Mouse (Mus musculus): ENCODE measurements around the gene Neurl1b. TPM values are rescaled to one million over a fixed set of nuclear protein-coding genes. Genes with fewer than 3 reads are reported as not detected.
A peak's percentile ranks its signal among the peaks of the same experiment; 100 is the strongest.

Gene Neurl1b
- polyA plus RNA-seq, 1 experiment from 2014 or later, result 0.90 TPM

DNA sequence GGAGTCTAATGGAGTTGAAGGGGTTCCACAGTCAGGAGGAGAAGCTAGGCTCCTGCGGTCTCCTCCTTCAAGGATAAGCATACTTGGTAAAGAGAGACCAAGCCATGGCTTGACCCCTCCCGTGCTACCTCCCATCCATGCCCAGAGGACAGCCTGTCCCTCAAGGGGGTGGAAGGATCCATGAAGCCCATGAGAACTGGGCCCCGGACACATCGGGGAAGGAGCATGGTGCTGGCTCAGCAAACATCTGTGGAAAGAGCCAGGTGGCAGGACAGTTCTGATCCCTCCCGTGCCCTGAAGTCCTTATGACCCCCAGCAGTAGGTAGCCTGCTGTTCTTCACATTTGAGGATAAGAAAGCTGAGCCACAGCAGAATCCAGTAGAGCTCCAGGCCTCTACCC is 48.8 kb downstream of the Neurl1b start:
- no peaks in the 10 kb centered on the region for H3K9me3 ChIP-seq
- H3K27ac ChIP-seq, result no peak overlapping the region
- WGBS, result 87% methylated on average over 5 of the region's 5 CpGs
- peaks cover 3% of the 10 kb centered on the region; the same call in 1 of the 2 replicates for H3K4me1 ChIP-seq
- H3K36me3 ChIP-seq, result no peaks in the 10 kb centered on the region
- H3K27me3 ChIP-seq, result peaks cover 4% of the 10 kb centered on the region; the same call in 1 of the 2 replicates
- H3K9ac ChIP-seq, result no peak overlapping the region
- H3K4me2 ChIP-seq, result no peak overlapping the region
- H3K4me3 ChIP-seq, result no peak overlapping the region
- no peak for ATAC-seq (ENCODE audit: insufficient number of reproducible peaks, low FRiP score, low TSS enrichment, low read depth)

- no peak for ATAC-seq (ENCODE audit: insufficient number of reproducible peaks, low FRiP score, low TSS enrichment, low read depth)
- Histone ChIP-seq H3K27me3 (peaks cover 4% of the 10 kb centered on the region; the same call in 1 of the 2 replicates), H3K9ac (no peak overlapping the region), H3K4me1 (peaks cover 3% of the 10 kb centered on the region; the same call in 1 of the 2 replicates), H3K36me3 (no peaks in the 10 kb centered on the region), H3K9me3 (no peaks in the 10 kb centered on the region), H3K4me2 (no peak overlapping the region), H3K27ac (0 out of 2 replicates have a peak overlapping the region, but pooled peaks have one; percentile 38), H3K4me3 (no peak overlapping the region)
- WGBS, result 41% methylated on average over 4 of the region's 4 CpGs
Observed at GRCm38 (mm10) chr17:26463984-26464383, 49.4 kb downstream of the Neurl1b start.

DNA sequence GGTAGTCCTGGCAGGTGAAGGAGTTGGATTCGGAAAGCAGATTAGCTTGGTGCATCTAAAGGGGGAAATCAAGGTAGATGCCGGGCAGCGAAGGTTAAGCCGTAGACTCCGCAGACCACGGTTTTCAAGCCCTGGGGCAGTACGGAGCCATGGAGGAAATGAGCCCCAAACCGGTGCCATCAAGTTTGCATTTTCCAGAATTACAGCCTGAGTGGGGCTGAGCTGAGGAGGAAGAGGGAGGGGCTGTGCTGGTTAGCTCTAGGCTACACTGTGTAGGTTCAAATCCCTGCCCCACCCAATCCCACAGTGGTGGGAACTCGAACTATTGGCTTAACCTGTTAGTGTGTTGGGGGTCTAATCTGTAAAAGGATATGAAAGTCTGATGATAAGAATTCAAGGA is 49.9 kb downstream of the Neurl1b start:
- no peak overlapping the region for H3K9ac ChIP-seq
- no peaks in the 10 kb centered on the region for H3K36me3 ChIP-seq
- H3K9me3 ChIP-seq, result no peaks in the 10 kb centered on the region
- ATAC-seq (ENCODE audit: insufficient number of reproducible peaks, low FRiP score, low TSS enrichment, low read depth), result no peak
- H3K4me1 ChIP-seq, result peaks cover 3% of the 10 kb centered on the region; the same call in 1 of the 2 replicates
- no peak overlapping the region for H3K4me3 ChIP-seq
- 67% methylated on average over 9 of the region's 9 CpGs for WGBS
- 0 out of 2 replicates have a peak overlapping the region, but pooled peaks have one; percentile 38 for H3K27ac ChIP-seq
- peaks cover 4% of the 10 kb centered on the region; the same call in 1 of the 2 replicates for H3K27me3 ChIP-seq
- H3K4me2 ChIP-seq, result no peak overlapping the region

- 60% methylated on average over 7 of the region's 7 CpGs for WGBS
- no peak overlapping the region for H3K4me2 ChIP-seq
- peaks cover 3% of the 10 kb centered on the region; the same call in 1 of the 2 replicates for H3K4me1 ChIP-seq
- H3K27me3 ChIP-seq, result peaks cover 4% of the 10 kb centered on the region; the same call in 1 of the 2 replicates
- H3K4me3 ChIP-seq, result no peak overlapping the region
- 0 out of 2 replicates have a peak overlapping the region, but pooled peaks have one; percentile 38 for H3K27ac ChIP-seq
- H3K9ac ChIP-seq, result no peak overlapping the region
- H3K36me3 ChIP-seq, result no peaks in the 10 kb centered on the region
- H3K9me3 ChIP-seq, result no peaks in the 10 kb centered on the region
- no peak for ATAC-seq (ENCODE audit: insufficient number of reproducible peaks, low FRiP score, low TSS enrichment, low read depth)
Observed at GRCm38 (mm10) chr17:26464972-26465371, 50.3 kb downstream of the Neurl1b start.

GRCm38 (mm10) chr17:26466741-26467150 is 52.1 kb downstream of the Neurl1b start:
- H3K27ac ChIP-seq, result peak overlapping the region; percentile 48
- peaks cover 3% of the 10 kb centered on the region; the same call in 1 of the 2 replicates for H3K4me1 ChIP-seq
- 8% methylated on average over 4 of the region's 4 CpGs for WGBS
- peak; percentile 28; the same call in 1 of the 2 replicates for ATAC-seq (ENCODE audit: insufficient number of reproducible peaks, low FRiP score, low TSS enrichment, low read depth)
- no peaks in the 10 kb centered on the region for H3K9me3 ChIP-seq
- H3K9ac ChIP-seq, result no peak overlapping the region
- no peak overlapping the region for H3K4me3 ChIP-seq
- no peaks in the 10 kb centered on the region for H3K36me3 ChIP-seq
- H3K27me3 ChIP-seq, result peaks cover 4% of the 10 kb centered on the region; the same call in 1 of the 2 replicates
- H3K4me2 ChIP-seq, result 0 out of 2 replicates have a peak overlapping the region, but pooled peaks have one; percentile 31

DNA sequence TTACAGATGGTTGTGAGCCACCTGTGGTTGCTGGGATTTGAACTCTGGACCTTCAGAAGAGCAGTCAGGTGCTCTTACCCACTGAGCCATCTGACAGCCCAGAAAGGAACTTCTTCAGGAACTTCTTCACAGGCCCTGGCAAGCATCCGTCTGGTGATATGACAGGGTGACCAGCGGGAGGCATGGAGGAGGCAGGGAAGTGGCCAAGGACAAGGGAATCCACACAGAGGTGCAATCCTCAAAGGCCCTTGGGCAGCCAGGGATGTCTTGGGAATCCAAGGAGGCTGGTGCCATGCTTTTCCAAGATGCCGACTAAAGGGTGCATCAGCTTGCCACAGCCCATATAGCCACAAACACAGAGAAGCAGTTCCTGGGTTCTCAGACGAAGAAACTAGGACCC is 53.0 kb downstream of the Neurl1b start:
- Histone ChIP-seq H3K27me3 (peaks cover 4% of the 10 kb centered on the region; the same call in 1 of the 2 replicates), H3K36me3 (no peaks in the 10 kb centered on the region), H3K4me2 (no peak overlapping the region), H3K4me1 (peaks cover 3% of the 10 kb centered on the region; the same call in 1 of the 2 replicates), H3K9me3 (no peaks in the 10 kb centered on the region), H3K27ac (no peak overlapping the region), H3K9ac (no peak overlapping the region), H3K4me3 (no peak overlapping the region)
- ATAC-seq (ENCODE audit: insufficient number of reproducible peaks, low FRiP score, low TSS enrichment, low read depth), result no peak
- WGBS, result 81% methylated on average over 4 of the region's 4 CpGs

- Histone ChIP-seq H3K4me1 (peaks cover 3% of the 10 kb centered on the region; the same call in 1 of the 2 replicates), H3K4me3 (no peak overlapping the region), H3K36me3 (no peaks in the 10 kb centered on the region), H3K9ac (no peak overlapping the region), H3K4me2 (no peak overlapping the region), H3K27ac (no peak overlapping the region), H3K9me3 (no peaks in the 10 kb centered on the region), H3K27me3 (peaks cover 4% of the 10 kb centered on the region; the same call in 1 of the 2 replicates)
- no peak for ATAC-seq (ENCODE audit: insufficient number of reproducible peaks, low FRiP score, low TSS enrichment, low read depth)
- WGBS, result 83% methylated on average over 13 of the region's 13 CpGs
Observed at GRCm38 (mm10) chr17:26468102-26468894, 53.7 kb downstream of the Neurl1b start.

DNA sequence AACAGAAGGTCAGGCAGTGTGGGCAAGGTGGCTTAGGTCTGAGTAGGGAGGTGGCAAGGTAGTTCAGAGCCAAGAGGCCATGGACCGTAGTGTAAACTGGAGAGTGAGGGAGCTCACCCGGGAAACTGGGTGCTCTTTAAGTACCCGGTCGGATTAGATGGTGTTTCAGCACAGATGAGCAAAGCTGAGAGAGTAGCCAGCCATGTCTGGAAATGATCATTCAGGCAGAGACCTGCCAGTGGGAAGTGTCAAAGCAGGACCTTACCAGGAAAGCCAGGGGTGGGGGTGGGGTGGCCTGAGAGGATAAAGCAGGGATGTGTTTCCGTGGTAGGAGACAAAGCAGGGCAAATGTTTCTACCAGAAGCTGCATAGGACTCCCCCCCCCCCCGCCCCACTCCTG is 62.2 kb downstream of the Neurl1b start:
- Histone ChIP-seq H3K27me3 (no peaks in the 10 kb centered on the region), H3K4me3 (no peak overlapping the region), H3K36me3 (no peaks in the 10 kb centered on the region), H3K4me1 (peaks cover 11% of the 10 kb centered on the region; the same call in 1 of the 2 replicates), H3K4me2 (no peak overlapping the region), H3K27ac (no peak overlapping the region), H3K9ac (no peak overlapping the region), H3K9me3 (no peaks in the 10 kb centered on the region)
- 32% methylated on average over 6 of the region's 6 CpGs for WGBS
- ATAC-seq (ENCODE audit: insufficient number of reproducible peaks, low FRiP score, low TSS enrichment, low read depth), result no peak

DNA sequence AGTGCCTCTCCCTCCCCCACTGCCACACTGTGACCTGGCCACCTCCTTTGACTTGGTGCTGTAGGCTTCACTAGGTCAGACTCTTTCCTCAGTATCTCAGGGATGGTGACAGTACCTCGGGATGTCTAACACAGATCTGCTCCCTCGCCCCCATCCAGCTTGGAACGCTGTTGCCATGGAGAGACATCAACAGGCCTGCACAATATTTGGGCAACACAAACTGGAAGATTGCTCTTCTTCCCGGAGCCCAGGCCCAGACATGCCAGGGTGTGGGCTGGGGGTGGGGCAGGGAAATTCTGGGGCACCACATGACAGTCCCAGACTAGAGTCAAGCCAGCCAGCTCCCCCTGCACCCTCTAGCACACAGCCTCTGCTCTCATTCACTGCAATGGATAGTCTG is 64.0 kb downstream of the Neurl1b start:
- 66% methylated on average over 4 of the region's 4 CpGs for WGBS
- Histone ChIP-seq H3K4me2 (no peak overlapping the region), H3K9ac (no peak overlapping the region), H3K27me3 (no peaks in the 10 kb centered on the region), H3K9me3 (no peaks in the 10 kb centered on the region), H3K36me3 (no peaks in the 10 kb centered on the region), H3K4me1 (peaks cover 11% of the 10 kb centered on the region; the same call in 1 of the 2 replicates), H3K4me3 (no peak overlapping the region), H3K27ac (no peak overlapping the region)
- ATAC-seq (ENCODE audit: insufficient number of reproducible peaks, low FRiP score, low TSS enrichment, low read depth), result no peak

DNA sequence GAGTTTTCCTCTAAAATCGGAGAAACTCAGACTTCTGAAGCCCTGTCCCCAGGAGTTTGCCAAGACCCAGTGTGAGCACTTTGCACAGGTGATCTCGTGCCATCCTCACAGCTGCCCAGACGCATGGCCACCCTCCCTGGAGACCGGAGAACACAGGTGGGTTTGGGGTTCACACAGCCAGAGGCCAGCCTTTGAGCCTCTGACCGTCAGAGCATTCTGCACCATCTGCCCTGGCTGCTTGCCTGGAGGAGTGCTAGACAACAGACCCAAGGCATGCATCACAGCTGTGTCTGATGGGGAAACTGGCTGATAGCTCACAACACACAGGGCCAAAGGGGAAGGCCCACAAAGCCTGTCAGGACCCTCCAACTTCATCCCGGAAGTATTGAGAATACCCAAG is 65.0 kb downstream of the Neurl1b start:
- Histone ChIP-seq H3K4me2 (no peak overlapping the region), H3K4me1 (peaks cover 15% of the 10 kb centered on the region), H3K9ac (no peak overlapping the region), H3K9me3 (no peaks in the 10 kb centered on the region), H3K4me3 (no peak overlapping the region), H3K27ac (no peak overlapping the region), H3K36me3 (no peaks in the 10 kb centered on the region), H3K27me3 (no peaks in the 10 kb centered on the region)
- no peak for ATAC-seq (ENCODE audit: insufficient number of reproducible peaks, low FRiP score, low TSS enrichment, low read depth)
- 65% methylated on average over 6 of the region's 6 CpGs for WGBS

DNA sequence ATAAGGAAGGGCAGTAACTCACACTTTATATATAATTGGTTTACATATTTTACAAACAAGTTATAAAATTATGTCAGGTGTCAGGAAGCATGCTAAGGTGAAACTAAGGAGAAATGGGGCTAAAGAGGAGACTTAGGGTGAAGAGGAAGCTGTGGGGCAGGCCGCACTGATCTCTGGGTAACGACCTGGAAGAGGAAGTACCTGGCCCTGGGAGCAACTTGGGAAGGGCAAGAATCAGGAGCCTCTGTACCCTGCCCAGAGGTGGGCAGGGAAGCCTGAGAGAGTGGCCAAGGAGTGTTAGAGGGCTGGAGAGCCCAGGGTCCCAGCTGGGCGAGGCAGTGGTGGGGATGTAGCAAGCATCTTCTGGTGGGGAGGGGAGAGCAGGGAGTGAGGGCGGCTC is 66.3 kb downstream of the Neurl1b start:
- no peak overlapping the region for H3K27ac ChIP-seq

More for the DNA sequence above, 66.3 kb downstream of the Neurl1b start:
- no peak for ATAC-seq (ENCODE audit: insufficient number of reproducible peaks, low FRiP score, low TSS enrichment, low read depth)
- no peaks in the 10 kb centered on the region for H3K27me3 ChIP-seq
- no peak overlapping the region for H3K4me3 ChIP-seq
- H3K9me3 ChIP-seq, result no peaks in the 10 kb centered on the region
- 80% methylated on average over 4 of the region's 4 CpGs for WGBS
- no peak overlapping the region for H3K9ac ChIP-seq
- no peaks in the 10 kb centered on the region for H3K36me3 ChIP-seq
- peaks cover 21% of the 10 kb centered on the region for H3K4me1 ChIP-seq
- H3K4me2 ChIP-seq, result no peak overlapping the region
